Mouse (Mus musculus): ENCODE results near the gene Zfp292.

Zfp292 gene

DNA sequence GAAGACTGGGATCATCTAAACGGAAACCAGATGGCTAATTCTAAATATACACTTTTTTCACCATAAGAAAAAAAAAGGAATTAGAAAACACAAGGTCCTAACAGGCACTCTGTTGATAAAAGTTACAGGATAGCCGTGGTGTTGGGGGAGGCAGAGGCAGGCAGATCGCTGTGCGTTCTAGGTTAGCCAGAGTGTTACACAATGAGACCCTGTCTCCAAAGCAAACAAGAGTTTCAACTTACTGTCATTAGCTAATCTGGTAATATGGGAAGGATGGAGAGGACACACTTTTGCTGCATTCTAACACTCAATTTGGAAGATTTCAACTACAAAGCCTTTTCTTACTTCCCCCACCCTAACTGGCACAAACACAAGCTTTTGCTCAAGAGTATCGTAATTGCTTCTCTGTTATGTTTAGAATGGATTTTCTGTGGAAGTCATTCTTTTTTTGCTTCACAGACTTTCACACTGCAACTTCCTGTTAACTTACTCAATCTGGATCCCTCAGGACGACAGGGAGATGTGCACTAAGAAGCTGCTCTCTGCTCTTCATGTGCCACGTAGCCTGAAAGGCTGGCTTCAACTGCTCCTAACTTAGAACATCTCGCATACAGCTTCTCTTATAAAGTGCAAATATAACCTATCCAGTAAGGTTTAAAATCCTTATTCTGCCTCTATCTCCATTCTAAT, 85.3 kb downstream of the Zfp292 start:
- 42% methylated on average over 8 of the region's 8 CpGs for WGBS

DNA sequence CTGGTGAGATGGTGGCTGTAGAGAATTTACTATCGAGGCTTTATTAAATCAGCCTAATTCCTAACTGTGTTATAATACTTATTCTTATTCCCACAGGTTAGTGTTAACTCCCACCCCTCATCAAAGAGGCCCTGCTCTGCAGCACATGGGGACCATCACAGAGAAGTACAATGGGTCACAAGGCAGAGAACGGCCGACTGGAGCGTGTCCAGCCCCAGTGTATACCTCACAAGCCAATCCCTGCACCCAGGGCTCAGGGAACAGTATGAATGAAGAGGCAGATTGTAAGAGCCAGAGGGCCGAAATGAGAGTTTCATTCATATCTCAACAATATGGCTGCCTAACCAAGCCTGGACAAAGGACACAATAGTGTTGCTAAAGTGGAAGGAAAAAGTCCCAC, 86.5 kb downstream of the Zfp292 start:
- 82% methylated on average over 5 of the region's 5 CpGs for WGBS

DNA sequence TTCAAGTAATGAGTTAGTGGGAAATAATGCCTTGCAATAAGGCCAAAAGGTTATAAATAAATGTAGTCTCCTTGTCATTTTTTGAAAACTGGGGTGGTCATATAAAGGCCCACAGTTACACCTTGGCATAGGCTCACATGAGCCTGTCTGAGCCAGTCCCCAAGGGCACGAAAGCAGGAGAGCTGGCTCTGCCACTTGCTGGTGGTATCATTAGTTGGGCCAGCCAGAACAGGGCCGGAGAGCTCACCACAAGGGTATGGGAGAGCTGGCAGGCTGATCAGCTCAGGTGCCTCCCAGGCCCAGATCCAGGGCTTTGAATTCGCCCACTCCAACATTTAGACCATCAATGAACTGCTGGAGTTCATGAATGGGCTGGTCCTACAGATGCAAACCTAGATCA, 96.3 kb downstream of the Zfp292 start:
- WGBS = 89% methylated on average over 3 of the region's 3 CpGs

GRCm38 (mm10) chr4:34785646-34786045, 97.1 kb downstream of the Zfp292 start:
- 82% methylated on average over 2 of the region's 2 CpGs for WGBS

- WGBS = 61% methylated on average over 5 of the region's 5 CpGs
Observed at GRCm38 (mm10) chr4:34784865-34785264, 97.9 kb downstream of the Zfp292 start.

- 33% methylated on average over 4 of the region's 4 CpGs for WGBS
Observed at GRCm38 (mm10) chr4:34782730-34783129, 100.0 kb downstream of the Zfp292 start.

DNA sequence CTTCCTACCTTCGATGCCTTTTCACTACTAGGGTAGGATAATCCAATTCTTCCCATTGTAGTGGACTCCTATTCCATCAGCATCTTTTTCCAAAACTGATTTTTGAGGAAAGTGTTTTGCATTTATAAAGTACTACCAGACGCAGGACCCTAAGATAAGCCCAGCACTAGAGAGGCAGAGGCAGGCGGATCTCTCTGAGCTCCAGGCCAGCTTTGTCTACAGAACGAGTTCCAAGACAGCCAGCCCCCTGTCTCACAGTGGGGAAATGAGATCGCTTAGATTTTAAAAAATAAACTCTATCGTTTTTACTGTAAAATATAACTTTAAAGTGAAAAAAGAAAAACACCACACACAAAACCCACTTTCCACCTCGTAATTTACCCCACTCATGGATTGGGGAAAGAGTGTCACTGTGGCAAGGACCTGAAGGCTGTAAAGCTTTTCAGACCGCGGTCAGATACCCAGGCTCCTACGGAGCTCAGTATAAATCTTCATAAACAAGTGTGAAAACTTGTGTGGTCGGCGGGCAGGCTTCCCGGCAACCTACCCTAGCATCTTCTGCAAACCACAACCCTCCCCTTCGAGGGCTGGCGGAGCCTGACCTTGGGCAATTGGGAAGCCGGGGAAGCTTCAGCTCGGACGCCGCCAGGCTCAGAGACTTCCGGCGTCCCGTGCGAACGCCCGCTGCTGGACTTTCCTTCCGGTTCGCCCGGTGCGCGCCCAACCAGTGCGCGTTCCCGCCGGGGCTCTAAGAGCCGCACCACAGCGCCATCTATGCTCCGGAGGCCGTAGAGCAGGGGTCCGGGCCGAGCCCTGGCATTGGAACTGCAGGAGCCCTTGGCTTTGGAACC, 104.9 kb downstream of the Zfp292 start, which contains the start of gene Smim8:
TSS of gene Smim8 (minus strand) at position 747 of the 851 bp plus-strand sequence.
- WGBS = 4% methylated on average over 40 of the region's 40 CpGs

- WGBS = 26% methylated on average over 8 of the region's 8 CpGs
Observed at GRCm38 (mm10) chr4:34771652-34772371, 110.9 kb downstream of the Zfp292 start.

- 53% methylated on average over 1 of the region's 1 CpGs for WGBS
Observed at GRCm38 (mm10) chr4:34756163-34756562, 126.6 kb downstream of the Zfp292 start, which contains the start of gene Gm136. Gene Gm136, minus strand, starts transcription at chr4:34756263.
